Mouse (Mus musculus): ENCODE results near the gene Mycbpap. TPM values are rescaled to one million over a fixed set of nuclear protein-coding genes. Genes with fewer than 3 reads are reported as not detected.
A peak's percentile ranks its signal among the peaks of the same experiment; 100 is the strongest.

Gene Mycbpap
- polyA plus RNA-seq, 1 experiment: 7.6 TPM

DNA sequence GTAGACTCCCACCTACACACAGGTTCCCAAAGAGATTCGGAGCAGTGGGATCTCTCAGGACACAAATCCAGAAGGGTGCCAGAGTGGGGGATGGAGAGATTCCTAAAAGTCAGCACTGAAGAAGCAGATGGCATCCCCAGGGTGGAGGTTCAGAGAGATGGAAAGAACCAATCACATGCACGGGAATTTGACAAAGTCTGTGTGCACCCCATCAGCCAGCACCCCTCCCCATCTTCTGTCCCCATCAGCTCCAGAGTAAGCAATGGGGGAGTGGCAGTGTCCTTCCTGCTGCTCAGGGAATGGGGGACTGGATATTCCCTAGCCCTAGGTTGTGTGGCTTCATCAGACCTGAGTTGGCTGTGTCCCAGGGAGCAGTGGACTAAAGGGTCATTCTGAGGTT is 22.5 kb downstream of the Mycbpap start:
- Histone ChIP-seq H3K4me3 (replicated peaks; ENCODE audit: extremely low read depth, low read depth, low read length) (peak overlapping the region; percentile 63), H3K4me1 (ENCODE audit: control insufficient read depth, insufficient read depth, low read length) (peaks cover 5% of the 10 kb centered on the region)
- TF ChIP-seq POLR2A (IDR thresholded peaks at IDR 0.05; ENCODE audit: borderline replicate concordance, extremely low read depth, low read depth, low read length): no peak
- no peak for TF ChIP-seq CTCF (IDR thresholded peaks at IDR 0.05; ENCODE audit: insufficient read depth, low read length)
- DNase-seq: no peak
- 3% methylated on average over 2 of the region's 2 CpGs for WGBS

DNA sequence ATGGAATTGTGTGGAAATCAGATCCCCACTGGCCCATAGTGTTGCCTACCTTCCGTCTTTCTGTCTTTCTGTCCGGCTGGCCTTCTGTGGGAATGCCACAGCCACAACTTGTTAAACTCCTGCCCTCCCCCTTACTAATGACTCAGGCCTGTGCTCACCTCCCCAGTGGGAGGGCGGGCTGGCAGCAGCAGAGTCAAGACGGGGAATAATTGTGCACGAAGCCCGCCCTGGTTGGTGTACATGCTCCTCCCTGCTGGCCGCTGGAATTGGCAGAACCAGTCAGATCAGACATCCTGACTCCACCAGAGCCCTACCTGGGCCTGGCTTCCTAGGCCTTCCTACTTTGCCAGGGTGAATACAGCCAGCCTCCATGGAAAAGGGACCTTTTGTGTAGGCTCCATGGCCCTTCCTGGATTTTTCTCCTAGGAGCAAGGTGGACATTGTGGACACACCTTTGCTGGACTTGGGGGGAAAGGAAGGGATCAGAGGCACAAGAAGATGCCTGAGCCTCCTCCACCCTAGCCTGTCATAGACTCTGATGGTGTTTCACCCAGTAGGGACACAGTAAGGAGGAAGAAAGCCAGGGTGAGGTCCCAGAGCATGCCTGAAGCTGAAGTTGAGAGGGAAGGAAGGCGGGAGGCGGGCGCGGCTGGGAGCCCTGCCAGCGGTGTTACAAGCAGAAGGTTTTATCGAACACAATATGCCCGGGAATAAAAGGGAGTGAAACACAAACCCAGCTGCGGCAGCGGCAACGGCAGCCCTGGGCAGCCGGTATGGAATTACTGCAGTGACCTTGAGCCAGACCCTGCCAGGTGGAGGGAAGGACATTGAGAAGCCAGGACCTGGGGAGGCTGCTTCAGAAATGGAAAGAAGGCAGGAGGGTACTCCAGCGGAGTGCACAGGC is 23.2 kb downstream of the Mycbpap start:
- DNase-seq: peak; percentile 72
- TF ChIP-seq CTCF (IDR thresholded peaks at IDR 0.05; ENCODE audit: insufficient read depth, low read length) (no peak), POLR2A (IDR thresholded peaks at IDR 0.05; ENCODE audit: borderline replicate concordance, extremely low read depth, low read depth, low read length) (no peak; the same call in 1 of the 2 replicates)
- peak overlapping the region; percentile 65 for H3K4me3 ChIP-seq (replicated peaks; ENCODE audit: extremely low read depth, low read depth, low read length)

DNA sequence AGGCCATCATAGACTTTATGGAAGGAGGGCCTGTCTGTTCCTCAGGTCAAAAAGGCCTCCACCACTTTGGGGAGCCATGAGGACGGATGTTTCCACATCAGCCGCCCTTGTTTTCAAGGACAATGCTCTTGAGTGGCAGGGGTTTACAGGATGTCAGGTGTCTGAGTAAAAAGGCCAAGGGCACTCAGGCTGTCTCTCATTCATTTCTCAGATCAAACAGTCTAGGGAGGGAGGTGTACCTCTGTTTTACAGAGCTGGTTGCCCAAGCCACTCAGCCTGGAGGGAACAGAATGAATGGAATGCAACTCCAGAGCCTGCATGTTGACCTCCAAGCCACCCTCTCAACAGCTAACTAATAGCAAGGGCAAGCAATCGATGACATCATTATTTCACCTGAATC is 26.1 kb downstream of the Mycbpap start:
- no peak overlapping the region for H3K4me3 ChIP-seq (replicated peaks; ENCODE audit: extremely low read depth, low read depth, low read length)
- TF ChIP-seq CTCF (IDR thresholded peaks at IDR 0.05; ENCODE audit: insufficient read depth, low read length) (no peak), POLR2A (IDR thresholded peaks at IDR 0.05; ENCODE audit: borderline replicate concordance, extremely low read depth, low read depth, low read length) (no peak)
- peaks cover 8% of the 10 kb centered on the region for H3K4me1 ChIP-seq (ENCODE audit: control insufficient read depth, insufficient read depth, low read length)
- WGBS: 75% methylated on average over 3 of the region's 3 CpGs
- peak; percentile 62 for DNase-seq

More for the DNA sequence above, 23.2 kb downstream of the Mycbpap start:
- peaks cover 5% of the 10 kb centered on the region for H3K4me1 ChIP-seq (ENCODE audit: control insufficient read depth, insufficient read depth, low read length)
- WGBS: 24% methylated on average over 19 of the region's 19 CpGs

DNA sequence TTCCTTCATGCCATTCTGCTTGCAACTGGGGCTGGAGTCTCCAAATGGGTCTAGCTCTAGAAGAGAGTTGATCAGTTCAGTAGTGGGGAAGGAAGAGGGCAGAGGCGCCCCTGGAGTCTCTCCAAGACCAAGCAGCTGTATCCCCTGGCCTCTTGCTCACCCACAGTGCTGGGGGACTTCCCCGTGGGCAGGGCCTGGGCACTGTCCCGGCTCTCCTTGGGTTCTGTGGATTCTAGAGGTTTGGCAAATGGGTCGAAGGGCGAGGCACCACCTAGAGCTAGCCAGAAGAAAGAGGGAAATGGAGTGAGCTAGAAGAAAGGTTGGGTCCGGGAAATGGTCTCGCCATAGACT is 29.8 kb downstream of the Mycbpap start:
- TF ChIP-seq POLR2A (IDR thresholded peaks at IDR 0.05; ENCODE audit: borderline replicate concordance, extremely low read depth, low read depth, low read length) (no peak), CTCF (IDR thresholded peaks at IDR 0.05; ENCODE audit: insufficient read depth, low read length) (no peak)
- WGBS: 48% methylated on average over 7 of the region's 7 CpGs
- Histone ChIP-seq H3K4me1 (ENCODE audit: control insufficient read depth, insufficient read depth, low read length) (peaks cover 8% of the 10 kb centered on the region; the same call in 1 of the 2 replicates), H3K4me3 (replicated peaks; ENCODE audit: extremely low read depth, low read depth, low read length) (no peak overlapping the region)
- DNase-seq: no peak

DNA sequence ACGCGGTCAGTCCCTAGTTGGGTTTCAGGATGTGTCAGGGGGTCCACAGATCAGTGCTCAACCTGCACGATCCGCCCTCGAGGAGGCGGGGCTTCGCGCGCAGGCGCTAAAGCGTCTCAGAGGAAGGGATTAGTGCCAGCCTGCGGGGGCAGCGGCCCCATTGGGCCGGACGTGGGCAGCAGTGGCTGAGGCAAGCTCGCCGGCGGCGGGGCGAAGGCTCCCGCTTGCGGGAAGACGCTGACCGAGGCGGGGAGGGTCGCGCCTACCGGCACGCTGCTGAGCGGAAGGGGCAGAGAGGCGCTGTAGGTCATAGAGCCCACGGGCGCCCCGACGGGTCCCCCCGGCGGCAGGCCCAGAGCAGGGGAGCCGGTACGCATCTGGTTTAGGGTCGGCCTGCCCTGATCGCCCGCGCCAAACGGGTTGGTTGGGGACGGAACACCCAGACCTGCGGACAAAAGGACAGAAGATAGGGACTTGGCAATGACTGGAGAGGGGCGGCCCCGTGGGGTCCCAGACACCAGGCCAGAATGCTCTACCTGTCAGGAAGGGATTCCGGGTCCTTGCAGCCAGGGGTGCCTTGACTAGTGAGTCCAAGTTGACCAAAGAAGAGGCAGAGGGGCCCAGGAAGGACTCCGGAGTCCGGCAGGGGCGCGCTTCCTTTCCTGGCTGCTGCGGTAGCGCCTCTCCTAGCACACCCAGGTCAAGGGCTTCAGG is 30.4 kb downstream of the Mycbpap start:
- Histone ChIP-seq H3K4me1 (ENCODE audit: control insufficient read depth, insufficient read depth, low read length) (peaks cover 8% of the 10 kb centered on the region; the same call in 1 of the 2 replicates), H3K4me3 (replicated peaks; ENCODE audit: extremely low read depth, low read depth, low read length) (no peak overlapping the region)
- no peak for TF ChIP-seq CTCF (IDR thresholded peaks at IDR 0.05; ENCODE audit: insufficient read depth, low read length)
- TF ChIP-seq POLR2A (IDR thresholded peaks at IDR 0.05; ENCODE audit: borderline replicate concordance, extremely low read depth, low read depth, low read length): no peak
- 14% methylated on average over 52 of the region's 55 CpGs for WGBS
- no peak for DNase-seq

DNA sequence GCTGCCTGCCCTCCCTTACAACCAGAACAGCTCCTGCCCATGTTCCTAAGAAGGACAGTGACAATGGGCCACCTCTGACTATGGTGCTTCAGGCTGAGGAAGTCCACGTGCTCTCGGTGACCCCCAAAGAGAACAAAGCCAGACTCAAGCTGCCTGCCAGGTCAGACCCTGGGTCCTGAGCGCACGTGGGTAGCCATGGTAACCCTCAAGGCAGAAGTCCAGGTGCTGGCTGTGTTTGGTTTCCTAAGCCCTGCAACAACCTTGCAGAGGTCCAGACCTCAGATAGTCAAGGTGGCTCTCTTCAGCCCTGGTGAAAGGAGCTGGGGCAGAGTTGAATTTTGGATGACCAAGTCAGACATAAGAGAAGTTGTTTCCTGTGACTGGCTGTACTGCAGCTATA is 31.8 kb downstream of the Mycbpap start:
- TF ChIP-seq POLR2A (IDR thresholded peaks at IDR 0.05; ENCODE audit: borderline replicate concordance, extremely low read depth, low read depth, low read length) (no peak; the same call in 1 of the 2 replicates), CTCF (IDR thresholded peaks at IDR 0.05; ENCODE audit: insufficient read depth, low read length) (no peak)
- H3K4me1 ChIP-seq (ENCODE audit: control insufficient read depth, insufficient read depth, low read length): peaks cover 8% of the 10 kb centered on the region; the same call in 1 of the 2 replicates
- 42% methylated on average over 4 of the region's 4 CpGs for WGBS
- no peak for DNase-seq
- H3K4me3 ChIP-seq (replicated peaks; ENCODE audit: extremely low read depth, low read depth, low read length): no peak overlapping the region

DNA sequence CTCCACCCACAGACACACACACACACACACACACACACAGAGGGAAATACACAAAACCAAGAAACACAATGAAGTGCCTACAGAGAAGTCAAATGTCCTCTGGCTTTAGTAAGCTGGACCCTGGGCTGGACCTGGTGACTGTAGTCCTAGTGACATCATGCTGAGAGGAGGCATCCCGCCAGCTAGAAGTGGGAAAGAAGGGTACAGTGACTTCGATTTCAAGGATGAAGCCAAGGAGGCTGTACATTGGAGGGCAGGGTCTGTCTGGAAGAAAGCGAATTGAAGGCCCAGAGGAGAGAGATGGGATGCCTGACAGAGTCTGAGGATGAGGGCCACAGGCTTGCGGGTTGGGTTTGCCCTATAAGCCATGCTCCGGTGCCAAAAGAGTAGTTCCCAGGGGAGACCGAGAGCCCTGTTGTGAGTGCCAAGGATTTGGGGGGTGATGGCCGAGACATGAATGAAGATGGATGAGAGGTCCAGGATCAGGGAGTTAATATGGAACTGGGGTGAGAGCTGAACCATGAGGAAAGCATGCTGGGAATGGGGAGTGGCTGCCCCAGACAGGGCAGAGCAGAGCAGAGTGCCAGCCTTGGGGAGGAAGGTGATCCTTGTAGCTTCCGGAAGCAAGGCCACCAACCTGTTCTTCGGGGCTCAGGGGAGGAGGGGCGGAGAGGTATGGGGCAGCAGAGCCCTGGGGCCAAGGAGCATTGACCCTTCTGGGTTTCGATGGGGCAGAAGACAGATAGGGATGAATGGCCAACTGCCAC is 32.6 kb downstream of the Mycbpap start:
- no peak for TF ChIP-seq CTCF (IDR thresholded peaks at IDR 0.05; ENCODE audit: insufficient read depth, low read length)
- no peak for TF ChIP-seq POLR2A (IDR thresholded peaks at IDR 0.05; ENCODE audit: borderline replicate concordance, extremely low read depth, low read depth, low read length)
- no peak overlapping the region for H3K4me3 ChIP-seq (replicated peaks; ENCODE audit: extremely low read depth, low read depth, low read length)
- peaks cover 8% of the 10 kb centered on the region; the same call in 1 of the 2 replicates for H3K4me1 ChIP-seq (ENCODE audit: control insufficient read depth, insufficient read depth, low read length)
- WGBS: 78% methylated on average over 11 of the region's 11 CpGs
- DNase-seq: no peak

DNA sequence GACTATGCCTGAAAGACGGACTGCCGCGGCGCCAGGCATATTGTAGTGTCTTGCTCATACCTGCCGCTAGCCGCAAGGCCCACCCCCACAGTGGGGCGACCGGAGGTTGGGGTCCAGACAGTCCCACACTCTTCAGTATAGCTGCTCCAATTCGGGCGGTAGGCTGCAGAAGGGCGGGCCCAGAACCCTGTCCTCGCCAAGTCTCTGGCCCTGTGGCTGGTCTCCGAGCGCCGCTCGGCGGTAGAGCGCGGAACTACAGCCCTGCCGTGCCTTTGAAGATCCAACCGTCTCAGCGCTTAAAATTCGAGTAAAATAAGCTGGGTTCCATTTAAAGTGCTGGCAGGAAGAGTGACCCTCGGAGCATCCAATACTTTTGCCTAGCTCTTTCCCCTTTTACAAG is 35.5 kb downstream of the Mycbpap start, which contains the start of gene Spata20:
Gene Spata20 (minus strand): TSS at position 179 of the 400 bp plus-strand sequence.
- DNase-seq: peak; percentile 86

DNA sequence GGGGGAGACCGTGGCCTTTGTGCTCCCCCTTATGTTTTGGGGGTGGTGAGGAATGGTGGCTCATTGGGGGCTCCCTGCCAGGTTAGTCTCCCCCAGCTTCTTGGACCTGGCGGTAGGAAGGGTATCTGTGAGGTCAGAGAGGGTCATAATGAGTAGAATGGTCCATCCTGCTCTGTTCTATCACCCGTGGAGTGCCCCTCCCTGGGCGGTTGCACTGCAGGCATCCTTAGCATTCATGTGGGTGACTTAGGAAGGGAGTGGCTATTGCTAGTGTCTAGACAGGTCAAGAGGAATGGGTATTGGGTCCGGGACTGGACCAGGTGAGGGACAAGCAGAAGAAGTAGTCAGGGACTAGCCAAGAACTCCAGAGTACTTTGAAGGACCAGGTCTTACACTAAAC is 36.3 kb downstream of the Mycbpap start:
- WGBS: 56% methylated on average over 5 of the region's 5 CpGs
- no peak for TF ChIP-seq CTCF (IDR thresholded peaks at IDR 0.05; ENCODE audit: insufficient read depth, low read length)
- no peak for TF ChIP-seq POLR2A (IDR thresholded peaks at IDR 0.05; ENCODE audit: borderline replicate concordance, extremely low read depth, low read depth, low read length)
- Histone ChIP-seq H3K4me3 (replicated peaks; ENCODE audit: extremely low read depth, low read depth, low read length) (no peak overlapping the region), H3K4me1 (ENCODE audit: control insufficient read depth, insufficient read depth, low read length) (0 out of 2 replicates have a peak, but pooled peaks cover 2% of the 10 kb centered on the region)
- DNase-seq: no peak

More for the DNA sequence above, 35.5 kb downstream of the Mycbpap start, which contains the start of gene Spata20:
- Histone ChIP-seq H3K4me3 (replicated peaks; ENCODE audit: extremely low read depth, low read depth, low read length) (no peak within 1 kb of the TSS), H3K4me1 (ENCODE audit: control insufficient read depth, insufficient read depth, low read length) (peaks cover 6% of the 10 kb centered on the region; the same call in 1 of the 2 replicates)
- TF ChIP-seq CTCF (IDR thresholded peaks at IDR 0.05; ENCODE audit: insufficient read depth, low read length) (peak; percentile 73), POLR2A (IDR thresholded peaks at IDR 0.05; ENCODE audit: borderline replicate concordance, extremely low read depth, low read depth, low read length) (no peak)
- 4% methylated on average over 24 of the region's 24 CpGs for WGBS

All from lung, adult 2 months (tissue).